Mouse (Mus musculus) heart, postnatal 25 days (tissue): Measurements from ENCODE around the gene Hspb8. TPM values are rescaled to one million over a fixed set of nuclear protein-coding genes. Genes with fewer than 3 reads are reported as not detected.
"Not testable (repeated sequence)": the region's sequence is repeated elsewhere in the genome, so short reads cannot be mapped to it uniquely, and the experiment has no call there.

ENCODE experiments used
- DNase-seq: peaks from one replicate; pipeline ENCODE4 v3.0.0; 2022; ENCODE audit warnings: low spot score
- intact Hi-C: fragments of 180-260 bp; cut with DNase I; formaldehyde crosslinking; loops from one replicate; pipeline ENCODE4 v1.15.1; 2025
- total RNA-seq, 2 experiments: library from RNA; stranded (reverse); gene quantifications; 2 replicates each; pipeline ENCODE4 v1.2.3; 2021

The Hspb8 gene
- total RNA-seq, 2 experiments from 2014 or later, result 344 to 368 TPM

GRCm38 (mm10) chr5:116400042-116400730, 22.5 kb downstream of the Hspb8 start:
- intact Hi-C loops, result no loop called here
- no peak for DNase-seq

GRCm38 (mm10) chr5:116396104-116396503, 26.6 kb downstream of the Hspb8 start:
- DNase-seq, result no peak
- intact Hi-C loops, result no loop called here

- DNase-seq, result peak; percentile 56
- intact Hi-C loops, result no loop called here
Observed at GRCm38 (mm10) chr5:116392603-116393002, 30.1 kb downstream of the Hspb8 start.

GRCm38 (mm10) chr5:116389856-116390542, 32.7 kb downstream of the Hspb8 start:
- intact Hi-C loops, result loop anchor here (1.0 to 5.0 kb wide), 2 partner anchors 61 to 158 kb away; no protein-coding TSS in a partner anchor
- DNase-seq, result peak; percentile 18

- DNase-seq, result no peak
- intact Hi-C loops, result loop anchor here (1.0 to 5.0 kb wide), 2 partner anchors 62 to 157 kb away; no protein-coding TSS in a partner anchor
Observed at GRCm38 (mm10) chr5:116389321-116389720, 33.3 kb downstream of the Hspb8 start.

- intact Hi-C loops, result loop anchor here (2.0 to 5.0 kb wide), 2 partner anchors 89 to 155 kb away; no protein-coding TSS in a partner anchor
- DNase-seq, result no peak
Observed at GRCm38 (mm10) chr5:116387302-116387935, 35.2 kb downstream of the Hspb8 start.

GRCm38 (mm10) chr5:116386020-116386419, 36.6 kb downstream of the Hspb8 start:
- intact Hi-C loops, result loop anchor here (2.0 to 5.0 kb wide), 2 partner anchors 91 to 154 kb away; no protein-coding TSS in a partner anchor
- no peak for DNase-seq

- DNase-seq, intact Hi-C loops: not testable (repeated sequence)
Observed at GRCm38 (mm10) chr5:116382646-116383045, 40.0 kb downstream of the Hspb8 start.

- intact Hi-C loops, result no loop called here
Observed at GRCm38 (mm10) chr5:116381726-116382125, 40.9 kb downstream of the Hspb8 start.

GRCm38 (mm10) chr5:116381217-116381616, 41.4 kb downstream of the Hspb8 start:
- intact Hi-C loops, result no loop called here
- no peak for DNase-seq

More at GRCm38 (mm10) chr5:116381726-116382125, 40.9 kb downstream of the Hspb8 start:
- no peak for DNase-seq

GRCm38 (mm10) chr5:116380384-116380783, 42.3 kb downstream of the Hspb8 start:
- intact Hi-C loops, result no loop called here

GRCm38 (mm10) chr5:116378872-116379271, 43.8 kb downstream of the Hspb8 start:
- intact Hi-C loops, result no loop called here

More at GRCm38 (mm10) chr5:116380384-116380783, 42.3 kb downstream of the Hspb8 start:
- DNase-seq, result no peak

GRCm38 (mm10) chr5:116367923-116368322, 54.7 kb downstream of the Hspb8 start:
- DNase-seq, result no peak
- intact Hi-C loops, result no loop called here

More at GRCm38 (mm10) chr5:116378872-116379271, 43.8 kb downstream of the Hspb8 start:
- DNase-seq, result no peak

GRCm38 (mm10) chr5:116366889-116367682, 55.6 kb downstream of the Hspb8 start:
- DNase-seq, result no peak
- intact Hi-C loops, result no loop called here

GRCm38 (mm10) chr5:116361342-116361741, 61.3 kb downstream of the Hspb8 start:
- intact Hi-C loops, result no loop called here
- no peak for DNase-seq

- intact Hi-C loops, result no loop called here
- DNase-seq, result no peak
Observed at GRCm38 (mm10) chr5:116360751-116361150, 61.9 kb downstream of the Hspb8 start.
